Mouse (Mus musculus) layer of hippocampus, adult 9-11 months (tissue): ENCODE data around the gene Txndc17.
A peak's percentile ranks its signal among the peaks of the same experiment; 100 is the strongest.
"Not testable (repeated sequence)": the region's sequence is repeated elsewhere in the genome, so short reads cannot be mapped to it uniquely, and the experiment has no call there.

ENCODE experiments used
- DNase-seq: peaks from one replicate; pipeline ENCODE4 v3.0.0; 2022

The Txndc17 gene

GRCm38 (mm10) chr11:72207204-72207833, at the start of gene Txndc17, which contains the start of gene 4933427D14Rik:
TSS of gene Txndc17 (plus strand) at chr11:72207547.
TSS of gene 4933427D14Rik (minus strand) at chr11:72207459.
- peak; percentile 87 for DNase-seq

- DNase-seq = no peak
Observed at GRCm38 (mm10) chr11:72163198-72163597, 44.1 kb upstream of the Txndc17 start.

GRCm38 (mm10) chr11:72169871-72170270, 37.5 kb upstream of the Txndc17 start:
- no peak for DNase-seq

- DNase-seq = not testable (repeated sequence)
Observed at GRCm38 (mm10) chr11:72171906-72172305, 35.4 kb upstream of the Txndc17 start.

GRCm38 (mm10) chr11:72173506-72173905, 33.8 kb upstream of the Txndc17 start:
- no peak for DNase-seq

- no peak for DNase-seq
Observed at GRCm38 (mm10) chr11:72174721-72175120, 32.6 kb upstream of the Txndc17 start.

- peak; percentile 38 for DNase-seq
Observed at GRCm38 (mm10) chr11:72175966-72176365, 31.4 kb upstream of the Txndc17 start.

GRCm38 (mm10) chr11:72176553-72176952, 30.8 kb upstream of the Txndc17 start:
- no peak for DNase-seq

- no peak for DNase-seq
Observed at GRCm38 (mm10) chr11:72180556-72180955, 26.8 kb upstream of the Txndc17 start.

- DNase-seq = no peak
Observed at GRCm38 (mm10) chr11:72181136-72181535, 26.2 kb upstream of the Txndc17 start.

- DNase-seq = no peak
Observed at GRCm38 (mm10) chr11:72184252-72184651, 23.1 kb upstream of the Txndc17 start.

- no peak for DNase-seq
Observed at GRCm38 (mm10) chr11:72190857-72191256, 16.5 kb upstream of the Txndc17 start.

GRCm38 (mm10) chr11:72194259-72194658, 13.1 kb upstream of the Txndc17 start:
- DNase-seq = no peak

- DNase-seq = no peak
Observed at GRCm38 (mm10) chr11:72196506-72196905, 10.8 kb upstream of the Txndc17 start.

- DNase-seq = no peak
Observed at GRCm38 (mm10) chr11:72203440-72203839, 3.9 kb upstream of the Txndc17 start.

GRCm38 (mm10) chr11:72205256-72205655, 2.1 kb upstream of the Txndc17 start:
- DNase-seq = no peak

GRCm38 (mm10) chr11:72206341-72207203, 775 bp upstream of the Txndc17 start, which contains the start of gene Gm43951:
TSS of gene Gm43951 (minus strand) at chr11:72206840.
- no peak for DNase-seq

- no peak for DNase-seq
Observed at GRCm38 (mm10) chr11:72207834-72208377, 559 bp downstream of the Txndc17 start.

GRCm38 (mm10) chr11:72214591-72215409, 7.5 kb downstream of the Txndc17 start:
- DNase-seq = peak; percentile 97

GRCm38 (mm10) chr11:72215410-72215797, 8.1 kb downstream of the Txndc17 start, which contains the start of gene Med31:
TSS of gene Med31 (minus strand) at chr11:72215592.
- peak; percentile 78 for DNase-seq

GRCm38 (mm10) chr11:72217116-72217515, 9.8 kb downstream of the Txndc17 start:
- DNase-seq = no peak

GRCm38 (mm10) chr11:72221278-72221677, 13.9 kb downstream of the Txndc17 start:
- DNase-seq = peak; percentile 63

- DNase-seq = no peak
Observed at GRCm38 (mm10) chr11:72223414-72223813, 16.1 kb downstream of the Txndc17 start.
